Mouse (Mus musculus) hindbrain, embryonic 10.5 days (tissue): Measurements from ENCODE around the gene Tmf1. TPM values are rescaled to one million over a fixed set of nuclear protein-coding genes. Genes with fewer than 3 reads are reported as not detected.
A peak's percentile ranks its signal among the peaks of the same experiment; 100 is the strongest.

Experiments used
- DNase-seq: peaks from one replicate; pipeline ENCODE4 v3.0.0-alpha.2; 2017; ENCODE audit warnings: low spot score
- H3K27ac ChIP-seq: fragments of 300-500 bp; sonication (generic); 2 replicates; pipeline ENCODE4 v1.5.1; 2016; ENCODE audit warnings: mild to moderate bottlenecking, moderate library complexity
- H3K27me3 ChIP-seq: fragments of 300-500 bp; sonication (generic); 2 replicates; pipeline ENCODE4 v1.6.1; 2016; ENCODE audit warnings: mild to moderate bottlenecking; ENCODE audit not compliant: poor library complexity, insufficient read depth, severe bottlenecking
- H3K36me3 ChIP-seq: fragments of 300-500 bp; sonication (generic); 2 replicates; pipeline ENCODE4 v1.6.1; 2016; ENCODE audit warnings: mild to moderate bottlenecking, moderate library complexity
- H3K4me1 ChIP-seq: fragments of 300-500 bp; sonication (generic); replicated peaks from 2 replicates; pipeline ENCODE4 v1.6.1; 2016; ENCODE audit warnings: mild to moderate bottlenecking
- H3K4me3 ChIP-seq: fragments of 300-500 bp; sonication (generic); 2 replicates; pipeline ENCODE4 v1.5.1; 2016; ENCODE audit warnings: mild to moderate bottlenecking, moderate library complexity
- H3K9me3 ChIP-seq: fragments of 300-500 bp; sonication (generic); 2 replicates; pipeline ENCODE4 v1.6.1; 2016; ENCODE audit warnings: mild to moderate bottlenecking, moderate library complexity
- WGBS: fragments of 180-500 bp; shearing (Covaris S2); methylation state at CpG from one replicate; pipeline ENCODE4 v1.1.7; 2016; 5-methylcytosine and 5-hydroxymethylcytosine counted together
- polyA plus RNA-seq: library from polyadenylated mRNA; unstranded; fragments of >200 nt; fragmentation: Nextera tagmentation; extraction: Ambion mirVana; gene quantifications from 2 replicates; pipeline ENCODE4 v1.2.1, GENCODE M21; 2016

Gene Tmf1
- 20.7 and 24.4 TPM in 2 replicates for polyA plus RNA-seq

DNA sequence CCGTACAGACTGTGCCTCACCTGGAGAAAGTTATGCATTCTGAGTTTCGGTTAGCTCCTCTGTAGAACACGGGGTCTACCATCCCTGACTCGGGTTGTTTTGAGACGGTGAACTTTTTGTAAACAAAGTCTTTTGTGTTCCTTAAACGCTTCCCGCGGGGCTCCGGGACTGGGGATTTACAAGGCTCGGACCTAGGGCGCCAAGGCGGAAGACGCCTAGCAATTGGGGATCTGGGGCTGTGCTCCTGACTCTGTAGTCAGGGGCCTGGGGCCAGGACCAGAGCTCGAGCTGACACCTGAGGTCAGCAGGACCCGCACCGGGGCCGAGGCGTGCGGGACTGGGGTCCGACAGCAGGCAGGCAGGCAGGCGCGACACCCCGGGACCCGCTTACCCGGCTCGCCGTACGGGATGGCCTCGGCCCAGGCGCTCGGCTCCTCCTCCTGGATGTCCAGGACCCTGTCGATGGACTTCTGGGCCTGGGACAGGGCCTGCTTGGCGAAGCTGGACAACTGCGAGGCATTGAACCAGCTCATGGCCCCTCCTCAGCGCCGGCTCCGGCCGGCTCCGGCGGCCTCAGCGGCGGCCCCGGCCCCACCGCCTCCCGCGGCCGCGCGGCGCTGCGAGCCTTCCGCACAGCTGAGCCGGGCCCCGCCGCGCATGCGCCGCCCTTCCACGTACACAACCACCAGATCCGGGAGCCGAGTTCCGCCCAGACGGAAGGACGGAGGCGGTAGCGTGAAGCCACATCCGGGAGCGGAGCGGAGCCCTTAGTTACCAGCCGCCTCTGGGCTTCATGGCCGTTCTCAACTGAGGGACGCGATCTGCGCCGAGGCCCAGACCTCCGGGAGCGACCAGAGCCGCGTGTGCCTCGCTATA, at the start of gene Tmf1:
Tmf1 (minus strand) TSS at position 632 of the 876 bp plus-strand sequence.
- Histone ChIP-seq H3K27me3 (no peaks in the 10 kb centered on the region), H3K4me3 (peak within 1 kb of the TSS; percentile 79), H3K27ac (peak within 1 kb of the TSS; percentile 98), H3K36me3 (peaks cover 43% of the 10 kb centered on the region), H3K4me1 (peaks cover 29% of the 10 kb centered on the region), H3K9me3 (no peaks in the 10 kb centered on the region)
- WGBS: under 1% methylated on average over 80 of the region's 80 CpGs
- DNase-seq: peak; percentile 95

DNA sequence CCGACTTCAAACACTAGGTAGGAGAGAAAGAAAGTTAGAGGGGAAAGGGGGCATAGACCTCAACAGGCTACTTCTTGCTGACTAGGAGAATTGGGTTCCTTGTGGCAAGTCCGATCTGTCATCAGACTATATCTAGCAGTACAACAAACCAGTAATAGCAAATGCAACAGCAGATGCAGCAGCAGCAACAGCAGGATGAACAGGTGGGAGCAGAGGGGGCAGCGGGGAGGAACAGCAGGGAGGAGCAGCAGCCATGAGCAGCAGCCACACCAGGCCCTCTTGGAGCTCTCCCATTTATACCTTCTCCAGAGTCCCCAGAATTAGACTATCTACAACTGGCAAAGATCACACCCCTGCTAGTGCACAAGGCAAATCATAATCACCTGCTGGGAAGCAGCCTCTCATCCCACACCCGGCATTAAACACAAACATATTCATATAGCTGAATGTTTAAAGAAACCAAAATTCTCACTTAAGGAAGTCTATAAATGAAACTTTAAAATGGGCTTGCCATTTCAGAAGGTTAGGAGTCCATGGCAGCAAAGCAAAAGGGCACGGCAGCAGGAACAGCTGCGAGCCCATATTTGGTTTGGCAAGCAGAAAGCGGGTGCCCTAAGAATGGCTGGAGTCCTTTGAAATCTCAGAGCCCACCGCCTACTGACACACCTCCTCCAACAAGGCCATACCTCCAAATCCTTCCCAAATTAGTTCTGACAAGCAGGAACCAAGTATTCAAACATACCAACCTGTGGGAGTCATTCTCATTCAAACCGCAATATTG, 48.3 kb upstream of the Tmf1 start:
- peaks cover 30% of the 10 kb centered on the region for H3K36me3 ChIP-seq
- no peak overlapping the region for H3K4me3 ChIP-seq
- no peak for DNase-seq
- H3K27me3 ChIP-seq: no peaks in the 10 kb centered on the region
- H3K27ac ChIP-seq: no peak overlapping the region
- 94% methylated on average over 9 of the region's 9 CpGs for WGBS
- H3K9me3 ChIP-seq: no peaks in the 10 kb centered on the region
- peaks cover 13% of the 10 kb centered on the region for H3K4me1 ChIP-seq

DNA sequence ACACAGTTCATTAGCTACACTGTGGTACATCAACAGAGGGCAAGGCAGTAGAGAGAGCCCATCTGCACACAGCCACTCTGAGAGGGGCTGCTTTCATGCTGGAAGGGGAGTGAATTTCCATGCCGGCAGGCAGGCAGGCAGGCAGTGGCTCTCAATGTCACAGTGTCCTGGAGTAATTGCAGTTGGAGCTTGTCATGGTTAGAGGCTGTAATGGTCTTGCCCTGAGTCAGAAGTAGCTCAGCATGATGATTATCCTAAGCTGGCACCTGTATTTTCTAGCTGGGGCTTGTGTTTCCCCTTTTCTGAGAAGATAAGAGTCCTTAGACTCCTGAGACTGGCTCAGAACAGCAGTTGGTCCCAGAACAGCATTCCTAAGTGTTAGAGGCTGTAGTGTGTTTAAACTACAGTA, 47.2 kb upstream of the Tmf1 start:
- H3K4me3 ChIP-seq: no peak overlapping the region
- no peaks in the 10 kb centered on the region for H3K9me3 ChIP-seq
- 31% methylated on average over 1 of the region's 1 CpGs for WGBS
- peaks cover 26% of the 10 kb centered on the region for H3K36me3 ChIP-seq
- no peaks in the 10 kb centered on the region for H3K27me3 ChIP-seq
- no peak overlapping the region for H3K27ac ChIP-seq
- H3K4me1 ChIP-seq: peaks cover 24% of the 10 kb centered on the region
- DNase-seq: no peak

DNA sequence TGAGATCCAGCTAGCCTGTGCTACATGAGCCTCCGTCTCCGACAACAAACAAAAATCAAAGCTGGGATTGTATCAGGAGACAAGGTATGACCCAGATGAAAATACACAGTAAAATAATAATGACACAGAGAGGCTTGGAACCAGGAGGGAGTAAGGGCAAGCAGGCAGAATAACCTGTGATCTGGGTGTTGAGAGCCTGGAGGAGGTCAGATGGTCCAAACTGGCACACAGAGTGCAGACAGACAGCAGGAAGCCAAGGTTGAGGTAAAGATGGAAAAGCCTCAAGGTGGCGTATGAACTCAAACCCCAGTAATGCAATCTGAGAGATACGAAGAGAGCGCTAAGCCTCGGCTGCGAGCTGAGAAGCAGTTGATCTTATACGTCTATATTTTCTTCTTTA, 45.6 kb upstream of the Tmf1 start:
- no peak for DNase-seq
- H3K4me3 ChIP-seq: no peak overlapping the region
- H3K36me3 ChIP-seq: peaks cover 13% of the 10 kb centered on the region
- H3K27ac ChIP-seq: no peak overlapping the region
- no peaks in the 10 kb centered on the region for H3K9me3 ChIP-seq
- WGBS: 93% methylated on average over 8 of the region's 8 CpGs
- H3K27me3 ChIP-seq: no peaks in the 10 kb centered on the region
- H3K4me1 ChIP-seq: peaks cover 27% of the 10 kb centered on the region

DNA sequence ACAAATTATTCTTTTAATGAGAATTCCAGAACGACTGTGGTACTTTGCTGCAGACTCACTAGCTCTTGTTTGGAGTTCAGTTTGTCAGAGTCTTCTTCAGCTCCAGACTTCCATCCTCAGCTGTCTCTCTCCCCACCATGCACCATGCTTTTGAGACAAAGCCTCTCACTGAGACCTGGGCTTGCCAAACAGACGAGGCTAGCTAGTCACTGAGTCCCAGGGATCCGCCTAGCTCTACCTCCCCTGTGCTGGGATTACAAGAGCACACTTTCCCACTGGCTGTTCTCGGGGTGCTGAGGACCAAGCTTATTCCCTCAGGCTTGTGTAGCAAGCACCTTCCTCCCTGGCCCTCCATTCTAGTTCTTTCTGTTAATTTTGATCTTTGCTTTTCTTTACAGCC, 44.6 kb upstream of the Tmf1 start:
- H3K4me3 ChIP-seq: no peak overlapping the region
- H3K27me3 ChIP-seq: no peaks in the 10 kb centered on the region
- DNase-seq: no peak
- H3K36me3 ChIP-seq: 0 out of 2 replicates have a peak, but pooled peaks cover 10% of the 10 kb centered on the region
- H3K9me3 ChIP-seq: no peaks in the 10 kb centered on the region
- H3K4me1 ChIP-seq: peaks cover 27% of the 10 kb centered on the region
- WGBS: 79% methylated on average over 4 of the region's 4 CpGs
- H3K27ac ChIP-seq: no peak overlapping the region

DNA sequence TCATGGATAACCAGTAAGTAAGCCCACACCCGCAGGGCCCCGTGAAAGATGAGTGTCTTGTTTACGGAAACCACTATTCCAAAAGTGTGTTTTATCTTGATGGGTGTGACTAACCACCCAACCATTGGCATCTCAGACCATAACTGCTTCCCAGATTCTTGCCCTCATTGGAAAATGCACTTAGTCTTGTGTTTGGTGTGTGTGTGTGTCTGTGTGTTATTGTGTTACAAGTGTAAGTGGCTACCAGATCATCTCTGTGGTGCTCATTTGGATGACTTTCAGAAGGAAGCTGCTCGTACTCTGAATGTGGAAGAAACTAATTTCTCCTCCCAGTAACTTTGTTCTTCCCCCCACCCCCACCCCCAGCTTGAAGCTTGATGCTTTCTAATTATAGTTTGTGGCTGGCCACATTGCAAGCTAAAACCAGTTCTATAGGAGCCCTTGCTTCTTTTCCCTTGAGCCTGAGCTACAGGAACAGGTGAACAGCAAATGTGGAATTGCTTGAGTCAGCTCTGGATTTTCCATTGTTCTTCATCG, 44.1 kb upstream of the Tmf1 start:
- Histone ChIP-seq H3K4me3 (no peak overlapping the region), H3K27me3 (no peaks in the 10 kb centered on the region), H3K9me3 (no peaks in the 10 kb centered on the region), H3K36me3 (0 out of 2 replicates have a peak, but pooled peaks cover 10% of the 10 kb centered on the region), H3K27ac (no peak overlapping the region), H3K4me1 (peaks cover 27% of the 10 kb centered on the region)
- WGBS: 86% methylated on average over 5 of the region's 5 CpGs
- DNase-seq: no peak

DNA sequence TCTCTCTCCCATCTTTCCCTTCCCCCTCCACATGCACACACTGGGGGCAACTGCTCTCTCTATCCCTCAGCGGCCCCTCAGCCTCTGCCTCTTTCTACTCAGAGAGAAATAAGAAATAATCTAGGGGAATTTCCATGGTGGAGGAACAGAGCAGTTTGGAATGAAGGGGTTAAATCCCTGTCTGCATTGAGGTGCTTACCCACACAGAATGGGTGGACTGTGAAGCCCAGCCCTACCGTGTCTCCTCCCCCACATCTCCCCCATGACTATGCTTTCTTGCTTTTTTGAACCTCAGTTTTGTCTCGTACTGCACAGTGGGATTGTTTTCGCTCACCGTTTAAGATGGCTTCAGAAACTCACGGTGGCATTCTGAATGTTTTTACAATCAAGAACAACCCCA, 43.4 kb upstream of the Tmf1 start:
- Histone ChIP-seq H3K27ac (no peak overlapping the region), H3K27me3 (no peaks in the 10 kb centered on the region), H3K4me3 (no peak overlapping the region), H3K9me3 (no peaks in the 10 kb centered on the region), H3K4me1 (peaks cover 27% of the 10 kb centered on the region), H3K36me3 (0 out of 2 replicates have a peak, but pooled peaks cover 3% of the 10 kb centered on the region)
- 62% methylated on average over 6 of the region's 6 CpGs for WGBS
- no peak for DNase-seq

DNA sequence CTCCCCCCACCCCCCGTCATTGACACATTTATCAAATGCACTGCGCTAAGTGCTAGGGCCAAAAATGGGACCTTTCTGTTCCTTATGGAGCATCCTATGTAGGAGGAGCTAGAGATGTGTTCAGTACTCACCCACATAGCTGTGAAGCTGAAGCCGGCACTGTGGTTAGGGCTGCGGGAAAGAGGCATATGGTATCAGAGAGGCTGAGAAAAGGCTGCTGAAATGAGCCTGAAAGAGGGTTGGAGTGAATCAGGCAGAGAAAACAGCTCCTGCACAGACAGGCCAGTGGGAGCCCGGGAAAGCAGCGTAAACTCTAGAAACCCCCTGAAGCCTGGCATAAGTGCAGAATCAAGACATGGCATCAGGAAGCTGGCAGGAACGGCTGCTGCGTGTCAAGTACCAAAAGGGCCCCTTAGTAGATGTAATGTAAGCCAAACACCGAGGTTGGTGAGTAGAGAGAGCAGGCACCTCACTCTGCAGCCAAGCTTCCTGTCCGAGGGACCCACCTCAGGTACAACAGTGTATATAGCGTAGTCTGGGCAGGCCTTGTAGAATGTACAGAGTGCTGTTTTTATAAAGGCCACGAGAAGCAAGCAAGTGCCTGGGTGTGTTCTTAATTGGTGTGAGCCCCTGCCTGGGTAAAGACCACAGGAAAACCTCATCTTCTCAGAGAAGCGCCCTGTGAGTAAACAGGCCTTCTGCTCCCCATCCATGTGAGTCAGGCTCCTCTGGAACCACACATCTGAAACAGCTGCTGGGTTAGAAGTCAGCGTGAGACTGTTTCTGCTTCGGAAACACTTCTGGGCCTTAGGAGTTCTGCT, 42.5 kb upstream of the Tmf1 start:
- Histone ChIP-seq H3K27me3 (no peaks in the 10 kb centered on the region), H3K4me3 (no peak overlapping the region), H3K4me1 (peaks cover 27% of the 10 kb centered on the region), H3K9me3 (no peaks in the 10 kb centered on the region), H3K27ac (no peak overlapping the region), H3K36me3 (no peaks in the 10 kb centered on the region)
- 79% methylated on average over 15 of the region's 15 CpGs for WGBS
- no peak for DNase-seq

DNA sequence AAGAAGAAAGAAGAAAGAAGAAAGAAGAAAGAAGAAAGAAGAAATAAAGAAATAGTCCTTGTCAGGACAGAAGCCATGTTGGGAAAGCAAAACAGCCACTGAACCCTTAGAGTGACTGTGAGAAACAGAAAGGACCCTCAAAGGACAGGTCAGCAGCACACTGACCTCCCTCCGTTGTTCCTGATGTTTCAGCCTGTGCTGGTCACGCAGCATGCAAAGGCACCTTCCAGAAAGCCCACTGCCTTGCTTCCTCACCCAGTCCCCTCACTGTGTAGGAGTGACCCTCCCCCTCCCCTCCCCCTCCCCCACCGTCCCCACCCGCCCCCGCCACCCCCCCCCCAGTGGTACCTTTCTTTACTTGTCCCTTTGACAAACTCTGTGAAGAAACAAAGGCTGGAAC, 41.8 kb upstream of the Tmf1 start:
- Histone ChIP-seq H3K4me1 (peaks cover 21% of the 10 kb centered on the region), H3K27ac (no peak overlapping the region), H3K27me3 (no peaks in the 10 kb centered on the region), H3K36me3 (no peaks in the 10 kb centered on the region), H3K4me3 (no peak overlapping the region), H3K9me3 (no peaks in the 10 kb centered on the region)
- no peak for DNase-seq
- 60% methylated on average over 5 of the region's 5 CpGs for WGBS

DNA sequence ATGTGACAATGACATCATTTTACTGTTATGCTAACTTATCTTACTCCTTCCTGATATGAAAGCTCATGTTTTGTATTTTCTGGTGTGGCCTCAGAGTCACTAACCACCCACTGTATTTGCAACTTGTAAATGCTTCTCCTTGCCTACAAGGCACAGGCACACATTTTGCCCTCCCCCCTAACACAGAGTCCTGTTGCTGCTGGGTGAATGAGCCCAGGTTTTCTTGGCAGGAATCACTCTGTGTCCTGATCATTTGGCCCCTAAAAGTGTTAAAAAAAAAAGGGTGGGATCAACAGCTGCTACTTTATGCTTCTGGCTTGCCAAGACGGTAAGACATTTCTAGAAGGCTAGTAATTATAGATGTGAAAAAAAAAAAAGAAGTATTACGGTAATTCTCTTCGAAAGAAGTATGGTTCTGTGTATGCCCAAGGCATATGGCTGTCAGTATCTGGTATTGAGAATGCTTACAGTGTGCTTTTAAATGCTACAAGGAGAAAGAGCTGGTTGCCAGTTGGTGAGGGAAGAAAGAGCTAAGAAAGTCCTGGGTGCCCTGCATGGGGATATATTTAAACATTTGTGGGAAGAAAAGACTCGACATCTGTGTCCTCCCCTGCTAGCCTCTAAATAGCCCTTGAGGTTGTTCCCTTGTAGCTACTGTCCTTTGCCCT, 37.4 kb upstream of the Tmf1 start:
- Histone ChIP-seq H3K9me3 (peaks cover 4% of the 10 kb centered on the region; the same call in 1 of the 2 replicates), H3K4me3 (no peak overlapping the region), H3K27ac (no peak overlapping the region), H3K27me3 (peaks cover 6% of the 10 kb centered on the region; the same call in 1 of the 2 replicates), H3K36me3 (peaks cover 11% of the 10 kb centered on the region), H3K4me1 (peaks cover 16% of the 10 kb centered on the region)
- 88% methylated on average over 4 of the region's 4 CpGs for WGBS
- DNase-seq: no peak

DNA sequence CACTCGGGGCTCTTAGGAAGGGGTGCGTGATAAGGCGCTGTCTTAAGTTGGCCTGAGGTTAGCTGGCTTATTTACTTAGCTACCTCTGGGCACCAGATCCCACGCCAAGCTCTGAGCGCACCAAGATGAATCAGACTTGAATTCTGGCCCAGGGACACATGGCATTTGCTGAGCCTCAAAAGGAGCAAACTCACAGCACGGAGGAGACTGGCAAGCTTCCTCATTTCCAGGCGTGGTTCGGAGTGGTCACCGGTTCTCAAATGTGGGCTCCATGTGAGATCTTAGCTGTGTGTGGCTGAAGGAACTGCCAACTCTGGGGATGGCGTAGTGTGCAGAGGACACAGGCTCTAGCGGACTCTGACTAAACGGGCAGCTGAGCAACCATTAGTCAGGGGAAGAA, 33.1 kb upstream of the Tmf1 start:
- WGBS: 78% methylated on average over 12 of the region's 12 CpGs
- peaks cover 4% of the 10 kb centered on the region; the same call in 1 of the 2 replicates for H3K9me3 ChIP-seq
- H3K27me3 ChIP-seq: peaks cover 6% of the 10 kb centered on the region; the same call in 1 of the 2 replicates
- H3K4me3 ChIP-seq: peak overlapping the region; percentile 70
- peaks cover 21% of the 10 kb centered on the region for H3K4me1 ChIP-seq
- no peak for DNase-seq
- no peak overlapping the region for H3K27ac ChIP-seq
- H3K36me3 ChIP-seq: peaks cover 11% of the 10 kb centered on the region
